Mouse (Mus musculus): ENCODE data around the gene Rxfp1.

DNA sequence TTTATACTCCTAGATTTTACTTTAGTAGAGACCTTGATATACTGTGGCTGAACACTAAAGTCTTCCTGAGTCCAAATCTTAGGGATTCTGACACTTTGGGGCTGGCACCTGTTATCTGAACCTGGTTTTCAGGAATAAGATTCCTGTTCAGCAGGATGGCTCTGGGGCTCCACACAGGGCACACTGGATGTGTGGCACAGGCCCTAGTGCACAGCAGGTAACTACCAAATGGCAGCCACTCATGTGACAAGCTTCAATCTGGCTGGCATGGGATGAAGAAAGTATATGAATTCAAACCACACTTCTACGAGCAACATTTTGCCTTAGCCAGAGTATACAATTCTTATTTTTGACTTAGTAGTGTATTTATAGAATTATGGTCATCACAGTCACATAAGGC is 771 bp upstream of the Rxfp1 start:
- TF ChIP-seq POLR2A (IDR thresholded peaks at IDR 0.05; ENCODE audit: insufficient read depth, low read depth, low read length) (no peak), CTCF (IDR thresholded peaks at IDR 0.05) (no peak), EP300 (IDR thresholded peaks at IDR 0.05; ENCODE audit: insufficient read depth, low read depth, low read length) (no peak)

All from heart, adult 2 months (tissue).